Mouse (Mus musculus) megakaryocyte, embryonic 14.5 days (primary cell): ENCODE measurements around the gene Usp9y.

Experiments used
- FLI1 ChIP-seq: IDR thresholded peaks from 2 replicates; pipeline ENCODE4 v1.6.1; 2012; ENCODE audit warnings: low read length, inconsistent platforms, mixed read lengths
- GATA1 ChIP-seq: IDR thresholded peaks from 3 replicates; pipeline ENCODE4 v1.6.1; 2012; ENCODE audit warnings: mixed read lengths, low read length, inconsistent platforms, borderline replicate concordance

GRCm38 (mm10) chrY:1459682-1460081 is at the start of gene Usp9y:
- no peak for TF ChIP-seq GATA1
- TF ChIP-seq FLI1 = no peak
